Mouse (Mus musculus) stomach, embryonic 15.5 days (tissue): ENCODE results near the gene St3gal4. TPM values are rescaled to one million over a fixed set of nuclear protein-coding genes. Genes with fewer than 3 reads are reported as not detected.

ENCODE experiments used
- ATAC-seq: fragments of 200-750 bp; cut with Nextera tagmentation; 2 replicates; pipeline ENCODE4 v1.8.0; 2017; ENCODE audit warnings: low read depth, moderate number of reproducible peaks, moderate TSS enrichment; ENCODE audit not compliant: insufficient read depth, low FRiP score
- H3K27ac ChIP-seq: fragments of 300-500 bp; sonication (generic); 2 replicates; pipeline ENCODE4 v1.5.1; 2015; ENCODE audit warnings: mild to moderate bottlenecking, inconsistent platforms
- H3K27me3 ChIP-seq: fragments of 300-500 bp; sonication (generic); replicated peaks from 2 replicates; pipeline ENCODE4 v1.6.1; 2015; ENCODE audit warnings: inconsistent platforms
- H3K36me3 ChIP-seq: fragments of 300-500 bp; sonication (generic); 2 replicates; pipeline ENCODE4 v1.6.1; 2015; ENCODE audit warnings: inconsistent platforms
- H3K4me1 ChIP-seq: fragments of 300-500 bp; sonication (generic); 2 replicates; pipeline ENCODE4 v1.6.1; 2015; ENCODE audit warnings: inconsistent platforms
- H3K4me2 ChIP-seq: fragments of 300-500 bp; sonication (generic); 2 replicates; pipeline ENCODE4 v1.6.1; 2015; ENCODE audit warnings: mild to moderate bottlenecking, inconsistent platforms
- H3K4me3 ChIP-seq: fragments of 300-500 bp; sonication (generic); replicated peaks from 2 replicates; pipeline ENCODE4 v1.5.1; 2015; ENCODE audit warnings: inconsistent platforms
- H3K9ac ChIP-seq: fragments of 300-500 bp; sonication (generic); 2 replicates; pipeline ENCODE4 v1.6.1; 2015; ENCODE audit warnings: inconsistent platforms
- H3K9me3 ChIP-seq: fragments of 300-500 bp; sonication (generic); 2 replicates; pipeline ENCODE4 v1.6.1; 2016; ENCODE audit warnings: inconsistent platforms
- WGBS: fragments of 180-500 bp; shearing (Covaris S2); methylation state at CpG from one replicate; pipeline ENCODE4 v1.1.7; 2015; 5-methylcytosine and 5-hydroxymethylcytosine counted together
- polyA plus RNA-seq: library from polyadenylated mRNA; unstranded; fragments of >200 nt; fragmentation: Nextera tagmentation; extraction: Ambion mirVana; gene quantifications from 2 replicates; pipeline ENCODE4 v1.2.1, GENCODE M21; 2015

The St3gal4 gene
- polyA plus RNA-seq, 1 experiment from 2014 or later = 45.7 TPM

- H3K9ac ChIP-seq = no peak overlapping the region
- no peaks in the 10 kb centered on the region for H3K9me3 ChIP-seq
- H3K4me2 ChIP-seq = no peak overlapping the region
- no peak overlapping the region for H3K4me3 ChIP-seq
- H3K4me1 ChIP-seq = no peaks in the 10 kb centered on the region
- no peak overlapping the region for H3K27ac ChIP-seq
- 83% methylated on average over 8 of the region's 8 CpGs for WGBS
- H3K36me3 ChIP-seq = no peaks in the 10 kb centered on the region
- no peaks in the 10 kb centered on the region for H3K27me3 ChIP-seq
- ATAC-seq = no peak
Observed at GRCm38 (mm10) chr9:35124678-35124955, 5.5 kb upstream of the St3gal4 start.

DNA sequence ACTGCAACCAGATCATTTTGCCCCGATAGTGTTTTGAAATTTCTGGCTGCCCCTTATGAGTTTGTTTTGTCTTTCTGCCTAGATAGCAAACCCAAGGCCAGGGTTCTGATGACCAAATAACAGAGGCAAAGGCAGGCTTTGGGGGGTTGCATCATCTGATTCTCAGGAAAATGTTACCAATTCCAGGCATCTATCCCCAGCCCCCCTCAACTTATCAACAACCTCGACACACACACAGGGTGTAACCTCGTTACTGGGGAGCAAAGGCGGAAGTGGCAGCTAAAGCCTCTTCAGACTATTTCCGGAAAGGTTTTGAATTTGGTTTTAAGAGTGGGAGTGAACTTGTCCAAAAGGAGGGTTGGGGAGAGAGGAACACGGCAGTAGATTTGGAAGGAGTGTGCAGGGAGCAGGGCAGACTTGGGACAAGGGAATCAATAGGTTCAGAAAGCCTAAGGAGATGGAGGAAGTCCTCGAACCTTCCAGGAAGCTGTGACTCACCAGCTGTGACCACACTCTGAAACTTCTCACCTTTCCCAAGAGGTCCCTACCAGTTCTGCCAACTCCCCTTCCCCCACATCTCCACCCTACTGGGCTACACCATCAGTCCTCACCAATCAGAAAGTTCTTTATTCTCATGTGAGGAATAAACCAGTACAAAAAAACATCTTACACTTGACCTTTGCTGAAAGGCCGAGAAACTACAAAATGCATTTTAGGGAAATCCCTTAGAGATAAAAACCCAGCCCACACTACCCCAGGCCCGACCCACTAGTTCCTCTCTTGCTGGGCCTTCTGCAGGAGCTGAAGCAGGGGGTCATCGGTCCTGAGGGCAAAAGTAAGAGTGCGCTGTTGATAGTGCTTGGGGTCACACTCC lies 5.0 kb upstream of the St3gal4 start:
- no peak overlapping the region for H3K4me3 ChIP-seq
- no peaks in the 10 kb centered on the region for H3K36me3 ChIP-seq
- WGBS = 73% methylated on average over 11 of the region's 11 CpGs
- peak overlapping the region; percentile 37; the same call in 1 of the 2 replicates for H3K27ac ChIP-seq
- no peak overlapping the region for H3K9ac ChIP-seq
- H3K27me3 ChIP-seq = no peaks in the 10 kb centered on the region
- H3K4me1 ChIP-seq = no peaks in the 10 kb centered on the region
- H3K4me2 ChIP-seq = no peak overlapping the region
- ATAC-seq = no peak
- no peaks in the 10 kb centered on the region for H3K9me3 ChIP-seq

GRCm38 (mm10) chr9:35123456-35123803 lies 4.4 kb upstream of the St3gal4 start:
- peak; percentile 52 for ATAC-seq
- Histone ChIP-seq H3K27me3 (no peaks in the 10 kb centered on the region), H3K4me2 (no peak overlapping the region), H3K4me3 (no peak overlapping the region), H3K9ac (no peak overlapping the region), H3K27ac (peak overlapping the region; percentile 37), H3K4me1 (no peaks in the 10 kb centered on the region), H3K9me3 (no peaks in the 10 kb centered on the region), H3K36me3 (no peaks in the 10 kb centered on the region)
- WGBS = 62% methylated on average over 2 of the region's 2 CpGs

GRCm38 (mm10) chr9:35122551-35123266 lies 3.6 kb upstream of the St3gal4 start:
- no peak overlapping the region for H3K9ac ChIP-seq
- no peak overlapping the region for H3K4me3 ChIP-seq
- H3K4me2 ChIP-seq = no peak overlapping the region
- H3K4me1 ChIP-seq = peaks cover 3% of the 10 kb centered on the region; the same call in 1 of the 2 replicates
- no peaks in the 10 kb centered on the region for H3K36me3 ChIP-seq
- peak overlapping the region; percentile 37 for H3K27ac ChIP-seq
- 74% methylated on average over 5 of the region's 5 CpGs for WGBS
- no peaks in the 10 kb centered on the region for H3K27me3 ChIP-seq
- peak; percentile 85; the same call in 1 of the 2 replicates for ATAC-seq
- H3K9me3 ChIP-seq = no peaks in the 10 kb centered on the region

DNA sequence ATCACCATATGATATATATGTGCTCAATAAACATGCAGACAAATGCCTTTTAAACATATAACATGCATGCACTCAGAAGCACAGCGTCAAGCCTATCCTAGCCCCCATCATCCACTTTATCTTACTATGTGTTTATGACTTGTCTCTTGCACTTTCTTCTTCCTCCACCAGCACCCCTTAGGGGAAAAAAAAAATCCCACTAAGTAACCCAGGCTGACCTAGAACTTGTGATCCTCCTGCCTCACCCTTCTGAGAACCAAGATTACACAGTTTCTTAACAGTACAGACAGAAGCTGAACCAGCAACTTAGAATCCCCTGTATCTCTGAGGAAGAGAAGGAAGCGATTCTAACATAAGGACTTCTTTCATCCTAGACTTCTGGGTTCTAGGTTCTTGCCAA lies 505 bp downstream of the St3gal4 start:
- no peak overlapping the region for H3K27ac ChIP-seq
- H3K36me3 ChIP-seq = no peaks in the 10 kb centered on the region
- no peak for ATAC-seq
- H3K9ac ChIP-seq = no peak overlapping the region
- peaks cover 15% of the 10 kb centered on the region; the same call in 1 of the 2 replicates for H3K4me1 ChIP-seq
- no peaks in the 10 kb centered on the region for H3K9me3 ChIP-seq
- 87% methylated on average over 2 of the region's 2 CpGs for WGBS
- H3K4me3 ChIP-seq = no peak overlapping the region
- H3K27me3 ChIP-seq = no peaks in the 10 kb centered on the region
- H3K4me2 ChIP-seq = no peak overlapping the region

GRCm38 (mm10) chr9:35117384-35118295 lies 1.4 kb downstream of the St3gal4 start:
- ATAC-seq = no peak; the same call in 1 of the 2 replicates
- H3K4me2 ChIP-seq = peak overlapping the region; percentile 74
- peak overlapping the region; percentile 89 for H3K27ac ChIP-seq
- no peaks in the 10 kb centered on the region for H3K36me3 ChIP-seq
- H3K4me1 ChIP-seq = peaks cover 20% of the 10 kb centered on the region; the same call in 1 of the 2 replicates
- H3K9me3 ChIP-seq = no peaks in the 10 kb centered on the region
- peak overlapping the region; percentile 39 for H3K9ac ChIP-seq
- peak overlapping the region; percentile 74 for H3K4me3 ChIP-seq
- no peaks in the 10 kb centered on the region for H3K27me3 ChIP-seq
- WGBS = 23% methylated on average over 15 of the region's 15 CpGs

DNA sequence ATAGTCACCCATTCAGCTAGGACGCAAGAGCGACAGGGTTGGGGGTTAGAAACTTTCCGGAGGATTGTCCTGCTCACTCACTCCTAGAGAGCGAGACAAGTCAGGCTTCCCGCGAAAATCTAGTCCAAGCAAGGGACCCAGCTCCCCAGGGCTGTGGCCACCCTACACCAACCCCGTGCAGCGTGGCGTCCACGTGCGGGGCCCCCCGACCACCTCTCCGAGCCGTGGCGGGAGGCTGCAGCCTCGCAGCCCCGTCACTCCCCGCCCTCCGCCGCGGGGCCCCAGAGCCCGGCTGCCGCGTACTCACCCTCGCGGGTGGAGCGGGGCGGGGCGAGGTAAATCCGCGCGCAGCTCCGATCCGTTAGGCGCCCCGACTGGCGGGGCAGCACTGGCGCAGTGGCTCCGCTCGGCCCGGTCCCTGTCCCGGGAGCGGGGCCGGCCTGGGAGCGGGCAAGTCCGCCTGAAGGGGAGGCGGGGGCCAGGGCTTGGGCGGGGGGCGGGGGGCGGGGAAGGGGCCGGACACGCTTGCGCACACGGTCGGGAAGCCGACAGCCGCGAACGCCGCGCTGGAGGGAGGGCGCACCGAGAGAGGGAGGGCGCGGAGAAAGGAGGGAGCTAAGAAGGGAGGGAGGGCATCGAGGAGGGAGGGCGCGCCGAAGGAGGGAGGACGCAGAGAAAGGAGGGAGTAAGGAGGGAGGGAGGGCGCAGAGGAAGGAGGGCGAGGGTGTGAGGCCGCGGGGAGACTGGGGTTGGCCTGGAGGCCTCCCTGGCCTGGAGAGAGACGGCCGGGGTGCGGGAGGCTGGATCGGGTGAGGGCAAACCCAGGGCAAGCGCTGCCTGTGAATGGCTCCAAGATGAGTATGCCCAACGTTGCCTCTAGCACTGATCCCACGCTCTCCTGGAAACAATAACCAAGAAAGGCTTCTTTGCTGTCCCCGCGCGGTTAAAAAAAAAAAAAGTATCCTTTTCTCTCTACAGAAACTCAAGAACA lies 2.4 kb downstream of the St3gal4 start:
- H3K9me3 ChIP-seq = no peaks in the 10 kb centered on the region
- H3K27ac ChIP-seq = peak overlapping the region; percentile 89
- H3K4me3 ChIP-seq = peak overlapping the region; percentile 74
- no peaks in the 10 kb centered on the region for H3K27me3 ChIP-seq
- no peaks in the 10 kb centered on the region for H3K36me3 ChIP-seq
- peak overlapping the region; percentile 74 for H3K4me2 ChIP-seq
- peaks cover 29% of the 10 kb centered on the region for H3K4me1 ChIP-seq
- peak; percentile 84 for ATAC-seq
- WGBS = under 1% methylated on average over 83 of the region's 84 CpGs
- peak overlapping the region; percentile 83 for H3K9ac ChIP-seq

GRCm38 (mm10) chr9:35115804-35116203 lies 3.3 kb downstream of the St3gal4 start:
- ATAC-seq = no peak
- H3K9me3 ChIP-seq = no peaks in the 10 kb centered on the region
- no peaks in the 10 kb centered on the region for H3K36me3 ChIP-seq
- H3K4me3 ChIP-seq = peak overlapping the region; percentile 74
- H3K27ac ChIP-seq = peak overlapping the region; percentile 89; the same call in 1 of the 2 replicates
- no peaks in the 10 kb centered on the region for H3K27me3 ChIP-seq
- H3K9ac ChIP-seq = peak overlapping the region; percentile 83
- H3K4me1 ChIP-seq = peaks cover 38% of the 10 kb centered on the region
- 30% methylated on average over 4 of the region's 4 CpGs for WGBS
- H3K4me2 ChIP-seq = peak overlapping the region; percentile 74

GRCm38 (mm10) chr9:35115299-35115698 lies 3.8 kb downstream of the St3gal4 start:
- Histone ChIP-seq H3K27ac (no peak overlapping the region), H3K9ac (peak overlapping the region; percentile 83; the same call in 1 of the 2 replicates), H3K4me3 (peak overlapping the region; percentile 74), H3K4me1 (peaks cover 43% of the 10 kb centered on the region), H3K9me3 (no peaks in the 10 kb centered on the region), H3K36me3 (no peaks in the 10 kb centered on the region), H3K27me3 (no peaks in the 10 kb centered on the region), H3K4me2 (peak overlapping the region; percentile 74)
- no peak for ATAC-seq
- WGBS = 53% methylated on average over 3 of the region's 4 CpGs

DNA sequence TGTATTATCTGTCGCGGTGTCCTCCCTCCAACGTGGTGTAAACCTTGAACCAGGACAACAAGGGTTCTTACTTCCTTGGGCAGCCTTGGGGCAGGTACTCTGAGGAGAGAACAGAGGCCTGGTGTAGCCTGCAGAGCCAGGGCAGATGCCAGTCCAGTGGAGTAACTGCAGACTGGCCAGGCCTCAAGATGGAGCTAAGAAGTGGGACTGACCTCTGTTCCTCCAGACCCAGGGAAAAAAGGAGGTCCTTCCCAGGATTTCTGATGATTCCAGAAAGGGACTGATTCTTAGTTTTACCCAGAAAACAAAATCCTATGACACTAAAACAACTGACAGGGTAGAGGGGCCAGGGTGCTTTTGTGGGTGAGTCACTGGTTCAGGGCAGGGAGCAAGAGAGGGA lies 4.8 kb downstream of the St3gal4 start:
- H3K36me3 ChIP-seq = no peaks in the 10 kb centered on the region
- H3K9ac ChIP-seq = no peak overlapping the region
- H3K4me1 ChIP-seq = peaks cover 50% of the 10 kb centered on the region
- no peak overlapping the region for H3K27ac ChIP-seq
- no peaks in the 10 kb centered on the region for H3K9me3 ChIP-seq
- ATAC-seq = no peak
- WGBS = 85% methylated on average over 3 of the region's 3 CpGs
- no peak overlapping the region for H3K4me3 ChIP-seq
- no peaks in the 10 kb centered on the region for H3K27me3 ChIP-seq
- 0 out of 2 replicates have a peak overlapping the region, but pooled peaks have one; percentile 6 for H3K4me2 ChIP-seq
